Mouse (Mus musculus): Measurements from ENCODE around the gene Phlda2. TPM values are rescaled to one million over a fixed set of nuclear protein-coding genes. Genes with fewer than 3 reads are reported as not detected.
A peak's percentile ranks its signal among the peaks of the same experiment; 100 is the strongest.

Phlda2 gene
- total and polyA plus RNA-seq, 3 experiments = 3.2 to 22.1 (median 6.4) TPM

- DNase-seq (ENCODE audit: low spot score) = peak; percentile 55
- TF ChIP-seq CTCF (IDR thresholded peaks at IDR 0.05; ENCODE audit: low read depth, low read length) = peak; percentile 73
- no peak for TF ChIP-seq TAL1 (conservative IDR thresholded peaks at IDR 0.05; ENCODE audit: low read depth, low read length)
- no peak for TF ChIP-seq GATA1 (IDR thresholded peaks at IDR 0.05; ENCODE audit: borderline replicate concordance, low read length)
- TF ChIP-seq GATA2 (IDR thresholded peaks at IDR 0.05; ENCODE audit: borderline replicate concordance, low read depth, low read length) = no peak
- no peak for TF ChIP-seq POLR2AphosphoS5 (IDR thresholded peaks at IDR 0.05; ENCODE audit: insufficient replicate concordance, low read depth, low read length)
- no peak overlapping the region for H3K4me3 ChIP-seq (ENCODE audit: low read depth, low read length)
- no peak for ATAC-seq (ENCODE audit: extremely low read depth, insufficient number of reproducible peaks, low FRiP score, poor library complexity, severe bottlenecking)
- H3K9me3 ChIP-seq (replicated peaks) = peaks cover 3% of the 10 kb centered on the region
- H3K4me1 ChIP-seq (ENCODE audit: insufficient read depth, low read depth, low read length) = peaks cover 22% of the 10 kb centered on the region
- peaks cover 53% of the 10 kb centered on the region for H3K27me3 ChIP-seq (ENCODE audit: insufficient read depth, low read length)
- no peaks in the 10 kb centered on the region for H3K36me3 ChIP-seq (replicated peaks)
These were observed 33.0 kb downstream of the Phlda2 start for GRCm38 (mm10) chr7:143469946-143470345.

GRCm38 (mm10) chr7:143467714-143468113, 35.2 kb downstream of the Phlda2 start:
- ATAC-seq (ENCODE audit: extremely low read depth, insufficient number of reproducible peaks, low FRiP score, poor library complexity, severe bottlenecking) = no peak
- no peaks in the 10 kb centered on the region for H3K36me3 ChIP-seq (replicated peaks)
- TF ChIP-seq GATA1 (IDR thresholded peaks at IDR 0.05; ENCODE audit: borderline replicate concordance, low read length) (no peak), TAL1 (conservative IDR thresholded peaks at IDR 0.05; ENCODE audit: low read depth, low read length) (no peak), POLR2AphosphoS5 (IDR thresholded peaks at IDR 0.05; ENCODE audit: insufficient replicate concordance, low read depth, low read length) (no peak), GATA2 (IDR thresholded peaks at IDR 0.05; ENCODE audit: borderline replicate concordance, low read depth, low read length) (no peak), CTCF (IDR thresholded peaks at IDR 0.05; ENCODE audit: low read depth, low read length) (no peak)

GRCm38 (mm10) chr7:143466099-143466677, 36.8 kb downstream of the Phlda2 start:
- TF ChIP-seq CTCF (IDR thresholded peaks at IDR 0.05; ENCODE audit: low read depth, low read length) (peak; percentile 65), GATA1 (IDR thresholded peaks at IDR 0.05; ENCODE audit: borderline replicate concordance, low read length) (no peak)
- H3K4me1 ChIP-seq (ENCODE audit: insufficient read depth, low read depth, low read length) = peaks cover 6% of the 10 kb centered on the region; the same call in 1 of the 2 replicates
- no peaks in the 10 kb centered on the region for H3K36me3 ChIP-seq (replicated peaks)
- H3K27me3 ChIP-seq (ENCODE audit: insufficient read depth, low read length) = peaks cover 38% of the 10 kb centered on the region; the same call in 1 of the 2 replicates
- DNase-seq (ENCODE audit: low spot score) (peak; percentile 34), ATAC-seq (ENCODE audit: extremely low read depth, insufficient number of reproducible peaks, low FRiP score, poor library complexity, severe bottlenecking) (no peak; the same call in 1 of the 2 replicates)
- H3K9me3 ChIP-seq (replicated peaks) = peaks cover 27% of the 10 kb centered on the region
- H3K4me3 ChIP-seq (ENCODE audit: low read depth, low read length) = no peak overlapping the region

More at GRCm38 (mm10) chr7:143467714-143468113, 35.2 kb downstream of the Phlda2 start:
- peaks cover 45% of the 10 kb centered on the region for H3K27me3 ChIP-seq (ENCODE audit: insufficient read depth, low read length)
- DNase-seq (ENCODE audit: low spot score) = no peak
- peaks cover 18% of the 10 kb centered on the region for H3K9me3 ChIP-seq (replicated peaks)
- H3K4me3 ChIP-seq (ENCODE audit: low read depth, low read length) = no peak overlapping the region
- peaks cover 6% of the 10 kb centered on the region; the same call in 1 of the 2 replicates for H3K4me1 ChIP-seq (ENCODE audit: insufficient read depth, low read depth, low read length)

GRCm38 (mm10) chr7:143464811-143465560, 38.0 kb downstream of the Phlda2 start:
- H3K4me3 ChIP-seq (ENCODE audit: low read depth, low read length) = no peak overlapping the region
- DNase-seq (ENCODE audit: low spot score) = no peak
- TF ChIP-seq POLR2AphosphoS5 (IDR thresholded peaks at IDR 0.05; ENCODE audit: insufficient replicate concordance, low read depth, low read length) (no peak), GATA2 (IDR thresholded peaks at IDR 0.05; ENCODE audit: borderline replicate concordance, low read depth, low read length) (no peak)
- ATAC-seq (ENCODE audit: extremely low read depth, insufficient number of reproducible peaks, low FRiP score, poor library complexity, severe bottlenecking) = no peak
- H3K36me3 ChIP-seq (replicated peaks) = no peaks in the 10 kb centered on the region
- H3K4me1 ChIP-seq (ENCODE audit: insufficient read depth, low read depth, low read length) = peaks cover 6% of the 10 kb centered on the region; the same call in 1 of the 2 replicates
- peaks cover 31% of the 10 kb centered on the region; the same call in 1 of the 2 replicates for H3K27me3 ChIP-seq (ENCODE audit: insufficient read depth, low read length)
- peaks cover 39% of the 10 kb centered on the region for H3K9me3 ChIP-seq (replicated peaks)

- peaks cover 23% of the 10 kb centered on the region; the same call in 1 of the 2 replicates for H3K27me3 ChIP-seq (ENCODE audit: insufficient read depth, low read length)
- DNase-seq (ENCODE audit: low spot score) = peak; percentile 35
These were observed 39.0 kb downstream of the Phlda2 start for GRCm38 (mm10) chr7:143463865-143464415.

GRCm38 (mm10) chr7:143462516-143462915, 40.4 kb downstream of the Phlda2 start:
- H3K9me3 ChIP-seq (replicated peaks) = peaks cover 53% of the 10 kb centered on the region
- no peak overlapping the region for H3K4me3 ChIP-seq (ENCODE audit: low read depth, low read length)
- ATAC-seq (ENCODE audit: extremely low read depth, insufficient number of reproducible peaks, low FRiP score, poor library complexity, severe bottlenecking) = no peak
- no peak for DNase-seq (ENCODE audit: low spot score)
- no peak for TF ChIP-seq GATA1 (IDR thresholded peaks at IDR 0.05; ENCODE audit: borderline replicate concordance, low read length)
- no peak for TF ChIP-seq GATA2 (IDR thresholded peaks at IDR 0.05; ENCODE audit: borderline replicate concordance, low read depth, low read length)
- TF ChIP-seq TAL1 (conservative IDR thresholded peaks at IDR 0.05; ENCODE audit: low read depth, low read length) = no peak
- no peak for TF ChIP-seq POLR2AphosphoS5 (IDR thresholded peaks at IDR 0.05; ENCODE audit: insufficient replicate concordance, low read depth, low read length)
- TF ChIP-seq CTCF (IDR thresholded peaks at IDR 0.05; ENCODE audit: low read depth, low read length) = no peak
- peaks cover 14% of the 10 kb centered on the region; the same call in 1 of the 2 replicates for H3K27me3 ChIP-seq (ENCODE audit: insufficient read depth, low read length)
- H3K4me1 ChIP-seq (ENCODE audit: insufficient read depth, low read depth, low read length) = no peaks in the 10 kb centered on the region
- H3K36me3 ChIP-seq (replicated peaks) = no peaks in the 10 kb centered on the region

More at GRCm38 (mm10) chr7:143463865-143464415, 39.0 kb downstream of the Phlda2 start:
- H3K9me3 ChIP-seq (replicated peaks) = peaks cover 50% of the 10 kb centered on the region
- H3K4me3 ChIP-seq (ENCODE audit: low read depth, low read length) = no peak overlapping the region
- no peak for TF ChIP-seq TAL1 (conservative IDR thresholded peaks at IDR 0.05; ENCODE audit: low read depth, low read length)
- no peak; the same call in 1 of the 2 replicates for TF ChIP-seq CTCF (IDR thresholded peaks at IDR 0.05; ENCODE audit: low read depth, low read length)
- ATAC-seq (ENCODE audit: extremely low read depth, insufficient number of reproducible peaks, low FRiP score, poor library complexity, severe bottlenecking) = no peak
- H3K4me1 ChIP-seq (ENCODE audit: insufficient read depth, low read depth, low read length) = peaks cover 6% of the 10 kb centered on the region; the same call in 1 of the 2 replicates
- no peaks in the 10 kb centered on the region for H3K36me3 ChIP-seq (replicated peaks)

Data from G1E (cell line).